Comparison of ENCODE assay signal across 7 mouse cellular contexts in genomic region chr7:84749434-84750301, GRCm38 (mm10). TPM values are rescaled to one million over a fixed set of nuclear protein-coding genes. Genes with fewer than 3 reads are reported as not detected.
DNase-seq lines count a peak whose midpoint lies in the region; ATAC-seq lines count a peak whose summit lies in the region.

No protein-coding gene starts in this region.

- no peaks in the 10 kb centered on the region for H3K9me3 ChIP-seq in hindbrain, embryonic 16.5 days (ENCODE audit: control insufficient read depth, low read length)

- 0 out of 2 replicates have a peak, but pooled peaks cover 3% of the 10 kb centered on the region for H3K4me1 ChIP-seq in hindbrain, embryonic 16.5 days (ENCODE audit: control insufficient read depth, insufficient read depth, low read depth, low read length)

- H3K27ac ChIP-seq in hindbrain, embryonic 16.5 days (ENCODE audit: low read depth, low read length) = peak overlapping the region; percentile 62; the same call in 1 of the 2 replicates

- peak overlapping the region; percentile 60 for H3K9ac ChIP-seq in hindbrain, embryonic 16.5 days (ENCODE audit: low read depth, low read length)

- H3K4me2 ChIP-seq in hindbrain, embryonic 16.5 days (ENCODE audit: low read length) = peak overlapping the region; percentile 53

- H3K27me3 ChIP-seq in hindbrain, embryonic 16.5 days (replicated peaks; ENCODE audit: control insufficient read depth, insufficient read depth, low read length) = no peaks in the 10 kb centered on the region

- WGBS in hindbrain, embryonic 16.5 days = 2% methylated on average over 21 of the region's 21 CpGs

- H3K4me3 ChIP-seq in hindbrain, embryonic 16.5 days (ENCODE audit: low read length) = peak overlapping the region; percentile 49

- H3K36me3 ChIP-seq in hindbrain, embryonic 16.5 days (ENCODE audit: control insufficient read depth, insufficient read depth, low read length) = no peaks in the 10 kb centered on the region

- DNase-seq in adipocyte (ENCODE audit: low spot score) = peak; percentile 72
- peak; percentile 69 for DNase-seq in gastrocnemius, adult 18-20 months (ENCODE audit: low spot score)
- peak; percentile 46 for DNase-seq in left cerebral cortex, adult 11 months (ENCODE audit: low spot score)
- peak; percentile 81 for DNase-seq in lung, postnatal 36 days
- peak; percentile 77 to 78 for DNase-seq in right cerebral cortex, adult 2 months (ENCODE audit: low spot score in 2 of 2)

- peak; percentile 95 for ATAC-seq in common myeloid progenitor, adult 5-6 weeks (replicated peaks; ENCODE audit: low read depth, poor library complexity, severe bottlenecking)
- ATAC-seq in hindbrain, embryonic 16.5 days = peak; percentile 95

RNA-seq across cellular contexts. Expression of gene Zfand6, which starts 59.9 kb away (rescaled TPM):
- total RNA-seq in common myeloid progenitor, adult 5-6 weeks (2017) = 80.8 and 84.3 TPM in 2 replicates
- total RNA-seq in gastrocnemius, adult 18-20 months (2021) = 100 to 1,000 TPM; 103 to 104 TPM
- polyA plus RNA-seq in hindbrain, embryonic 16.5 days (2015; fragmentation: Nextera tagmentation; extraction: Ambion mirVana) = 170 and 173 TPM in 2 replicates

Comparison
In these comparisons a context has a peak if more than half of its experiments do, and no peak if none do; other contexts are left out.
1. Peak in every context shown above with its lines: DNase-seq, ATAC-seq, H3K4me3 ChIP-seq and H3K27ac ChIP-seq.